Mouse (Mus musculus) MEL-GATA-1-ER (cell line): ENCODE results near the gene Slc25a13.

Experiments used
- DNase-seq: peaks from one replicate; pipeline ENCODE4 v3.0.0-alpha.2; 2012; ENCODE audit warnings: low read depth; ENCODE audit errors: extremely low read depth

The Slc25a13 gene

DNA sequence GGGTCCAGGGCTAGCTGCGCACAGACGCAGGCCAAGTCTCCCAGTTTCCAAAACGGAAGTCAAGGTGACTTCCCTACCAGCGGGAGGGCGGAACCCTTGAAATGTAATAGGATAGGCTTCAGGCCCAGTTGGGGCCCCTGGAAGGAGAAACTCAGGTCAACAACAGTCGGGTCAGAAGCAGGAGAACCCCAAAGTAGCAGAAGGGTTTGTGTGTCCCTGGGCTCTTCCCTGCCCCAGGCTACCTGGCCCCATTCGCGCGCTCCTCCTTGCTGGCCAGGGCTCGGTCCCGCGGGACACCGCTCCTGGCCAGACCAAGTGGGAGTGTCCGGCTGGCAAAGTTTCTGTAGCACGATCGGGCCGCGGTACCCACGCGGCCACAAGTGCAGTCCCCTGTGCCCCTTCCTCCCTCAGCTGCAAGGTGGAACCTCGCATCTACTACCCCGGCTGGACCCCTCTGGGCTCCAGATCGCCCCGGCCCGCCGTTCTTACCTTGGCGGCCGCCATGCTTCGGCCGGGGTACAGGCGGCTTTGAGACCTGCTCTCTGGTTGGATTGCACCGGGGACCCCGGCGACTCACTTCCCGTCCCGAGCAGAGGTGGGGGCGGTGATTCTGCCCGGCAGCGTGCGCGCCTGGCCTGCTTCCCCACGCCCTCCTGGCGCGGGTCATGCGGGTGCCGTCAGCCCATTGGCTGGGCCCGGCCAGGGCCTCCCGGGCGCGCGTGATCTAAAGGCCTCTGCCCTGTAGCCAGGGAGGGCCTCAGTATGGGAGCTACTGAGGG is at the start of gene Slc25a13:
Gene Slc25a13 (minus strand): TSS at position 667 of the 779 bp plus-strand sequence.
- DNase-seq, result peak; percentile 33

DNA sequence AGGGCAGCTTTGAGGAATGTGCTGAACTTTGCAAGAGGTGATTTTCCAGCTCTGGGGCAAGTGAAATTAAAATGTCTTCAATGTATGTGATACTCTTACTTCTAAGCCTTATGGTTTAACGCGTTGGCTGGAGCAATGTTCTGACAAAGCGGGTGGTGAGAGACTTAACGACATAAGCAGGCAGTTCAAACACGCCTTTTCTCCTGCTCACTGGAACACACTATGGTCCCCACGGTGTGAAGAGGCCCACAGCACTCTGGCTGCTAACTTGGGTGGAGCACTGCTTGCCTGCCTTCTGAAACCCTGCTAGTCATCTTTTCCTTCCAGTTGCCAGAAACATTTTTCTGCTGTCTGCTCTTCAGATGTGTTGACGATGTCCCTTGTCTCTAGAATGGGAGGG is 48.8 kb upstream of the Slc25a13 start:
- no peak for DNase-seq

DNA sequence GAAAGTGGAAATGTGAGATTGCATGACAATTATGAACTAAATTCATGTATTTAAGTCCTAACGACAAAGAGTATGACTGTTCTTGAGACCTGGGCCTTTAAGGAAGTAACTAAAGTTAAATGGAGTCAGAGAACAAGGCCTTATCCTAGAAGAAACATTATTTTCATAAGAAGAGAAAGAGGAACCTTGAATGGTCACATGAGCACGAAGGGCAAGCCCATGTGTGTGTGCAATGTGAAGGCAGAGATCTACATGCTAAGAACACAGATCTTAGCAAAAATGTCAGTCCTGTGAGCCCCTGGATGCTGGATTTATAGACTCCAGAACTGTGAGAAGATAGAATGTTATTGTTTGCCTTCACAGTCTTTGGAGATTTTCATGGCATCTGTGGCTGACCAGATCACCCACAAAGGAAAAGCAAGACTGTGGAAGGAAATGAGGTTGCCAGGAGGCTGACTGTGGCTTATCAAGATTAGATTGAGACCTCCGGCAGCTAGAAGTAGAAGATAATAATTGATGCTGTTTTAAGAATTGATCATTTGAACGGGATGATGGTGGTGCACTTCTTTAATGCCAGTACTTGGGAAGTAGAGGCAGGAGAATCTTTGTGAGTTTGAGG is 46.4 kb upstream of the Slc25a13 start:
- no peak for DNase-seq

DNA sequence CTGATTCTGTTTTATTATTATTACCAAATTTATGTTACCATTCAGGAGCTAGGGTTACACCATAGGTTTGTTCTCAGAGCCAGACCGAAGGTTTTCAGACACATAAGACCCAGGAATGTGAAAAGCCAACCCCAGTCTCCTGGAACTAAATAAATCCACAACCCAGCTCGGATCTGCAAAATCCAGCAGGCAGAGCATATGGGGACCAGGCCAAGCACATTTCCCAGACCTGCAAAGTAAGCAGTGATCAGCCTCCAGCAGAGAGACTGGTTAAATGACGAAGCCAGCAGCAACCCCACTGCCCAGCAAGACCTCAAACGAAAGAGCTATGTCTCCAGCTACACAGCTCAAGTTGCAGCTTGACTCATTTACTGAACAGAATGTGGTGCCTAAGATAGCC is 43.9 kb upstream of the Slc25a13 start:
- no peak for DNase-seq

DNA sequence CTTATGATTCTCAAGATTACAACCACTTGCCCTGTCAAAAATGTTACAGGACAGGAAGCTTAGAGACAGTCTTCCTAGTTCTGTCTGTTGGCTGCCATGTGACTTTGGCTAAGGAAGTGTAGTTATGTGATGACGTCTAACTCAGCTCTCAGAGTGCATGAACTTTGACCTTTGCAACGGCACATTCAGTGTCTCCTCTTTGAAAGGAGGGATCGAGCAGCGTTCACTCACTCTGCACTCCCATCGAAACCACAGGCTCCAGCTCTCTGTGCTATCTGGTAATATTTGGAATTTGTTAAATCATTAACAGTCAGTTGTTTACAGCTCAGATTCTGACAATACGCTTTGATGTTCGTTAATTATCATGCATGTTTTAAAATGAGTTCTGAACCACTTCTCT is 31.5 kb upstream of the Slc25a13 start:
- DNase-seq, result no peak

- no peak for DNase-seq
Measured at GRCm38 (mm10) chr6:6243828-6244227, 26.9 kb upstream of the Slc25a13 start.

GRCm38 (mm10) chr6:6242114-6242513 is 25.1 kb upstream of the Slc25a13 start:
- no peak for DNase-seq

GRCm38 (mm10) chr6:6236788-6237298 is 19.9 kb upstream of the Slc25a13 start:
- DNase-seq, result no peak

DNA sequence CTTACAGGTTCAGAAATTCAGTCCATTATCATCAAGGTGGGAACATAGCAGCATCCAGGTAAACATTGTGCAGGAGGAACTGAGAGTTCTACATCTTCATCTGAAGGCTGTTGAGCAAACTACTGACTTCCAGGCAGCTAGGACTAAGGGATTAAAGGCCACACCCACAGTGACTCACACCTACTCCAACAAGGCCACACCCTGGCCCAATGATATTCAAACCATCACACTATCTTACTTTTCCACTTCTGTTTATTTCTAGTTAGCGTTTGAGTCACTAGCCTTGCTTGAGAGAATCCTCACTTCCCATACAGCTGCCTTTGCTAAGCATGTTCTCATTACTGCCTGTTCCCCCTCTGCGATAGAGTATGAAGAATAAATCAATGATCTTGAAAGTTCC is 13.3 kb upstream of the Slc25a13 start:
- DNase-seq, result no peak

GRCm38 (mm10) chr6:6222721-6223120 is 5.7 kb upstream of the Slc25a13 start:
- no peak for DNase-seq

DNA sequence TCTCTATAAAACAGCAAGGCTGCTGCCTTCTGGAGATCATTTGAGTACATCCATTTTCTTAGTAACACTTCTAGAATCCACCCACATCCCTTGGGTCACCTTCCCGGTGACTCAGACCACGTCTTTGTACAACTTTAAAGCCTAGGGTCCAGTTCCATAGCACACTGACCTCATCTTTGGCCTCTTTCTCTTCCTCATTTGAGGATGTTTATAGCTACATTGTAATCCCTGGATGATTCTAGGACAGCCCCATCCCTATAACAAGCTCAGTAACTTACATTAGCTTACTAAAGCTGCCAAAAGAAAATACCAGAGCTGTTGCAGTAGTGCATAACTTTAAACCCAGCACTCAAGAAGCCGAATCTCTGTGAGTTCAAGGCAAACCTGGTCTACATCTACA is 3.6 kb upstream of the Slc25a13 start:
- no peak for DNase-seq

- DNase-seq, result no peak
Measured at GRCm38 (mm10) chr6:6219661-6220370, 2.8 kb upstream of the Slc25a13 start.

DNA sequence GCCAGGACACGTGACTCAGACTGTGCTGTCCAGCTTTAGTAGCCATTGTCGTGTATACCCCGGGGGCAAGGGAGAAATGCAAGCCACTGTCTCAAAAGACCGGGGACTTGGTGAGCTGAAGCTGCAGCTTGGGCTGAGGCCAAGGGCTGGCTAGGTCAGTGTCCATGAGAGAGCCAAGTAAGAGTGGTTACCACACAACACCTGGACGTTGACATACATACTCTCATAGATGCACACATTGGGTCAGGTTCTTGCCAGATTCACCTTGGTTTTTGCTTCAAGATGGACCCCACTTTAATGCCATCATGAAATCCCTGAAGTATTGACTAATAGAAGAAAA is 283 bp upstream of the Slc25a13 start:
- DNase-seq, result no peak

- no peak for DNase-seq
Measured at GRCm38 (mm10) chr6:6216120-6216506, 860 bp downstream of the Slc25a13 start.

DNA sequence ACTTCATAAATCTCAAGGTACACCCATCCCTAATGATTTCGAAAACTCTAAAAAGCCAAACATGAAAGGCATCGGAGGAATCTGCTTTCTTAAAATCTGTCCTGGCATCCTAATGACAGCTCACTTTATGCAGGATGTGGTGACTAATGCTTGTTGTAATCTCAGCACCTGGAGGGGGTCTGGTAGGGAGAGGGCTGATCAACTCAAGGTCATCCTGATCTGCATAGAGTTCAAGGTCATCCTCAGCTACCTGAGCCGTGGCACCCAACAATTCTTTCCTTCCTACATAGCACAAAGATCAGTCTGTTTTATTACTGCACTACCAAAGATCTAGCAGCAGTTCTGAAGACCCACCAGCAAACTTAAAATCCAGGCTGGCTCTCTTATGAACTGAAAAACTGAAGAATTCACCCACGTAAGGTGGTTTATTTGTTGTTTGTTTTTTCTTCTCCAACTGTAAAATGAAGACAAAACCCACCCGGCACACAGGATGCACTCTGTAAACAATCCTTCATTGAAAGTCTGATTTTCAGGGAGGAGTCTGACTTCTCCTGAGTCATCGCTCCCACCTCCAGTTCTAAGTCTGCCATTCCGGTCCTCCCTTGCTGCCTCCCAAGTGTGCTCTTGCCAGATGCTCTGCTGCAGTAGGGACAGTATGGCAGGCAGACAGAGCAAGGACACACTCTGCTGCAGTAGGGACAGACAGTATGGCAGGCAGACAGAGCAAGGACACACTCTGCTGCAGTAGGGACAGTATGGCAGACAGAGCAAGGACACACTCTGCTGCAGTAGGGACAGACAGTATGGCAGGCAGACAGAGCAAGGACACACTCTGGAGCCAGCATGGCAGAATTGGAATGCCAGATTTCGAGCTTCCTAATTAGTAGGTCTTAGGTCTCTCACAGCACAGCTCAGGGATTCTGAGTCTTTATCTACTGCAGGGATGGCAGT is 4.3 kb downstream of the Slc25a13 start:
- DNase-seq, result no peak

DNA sequence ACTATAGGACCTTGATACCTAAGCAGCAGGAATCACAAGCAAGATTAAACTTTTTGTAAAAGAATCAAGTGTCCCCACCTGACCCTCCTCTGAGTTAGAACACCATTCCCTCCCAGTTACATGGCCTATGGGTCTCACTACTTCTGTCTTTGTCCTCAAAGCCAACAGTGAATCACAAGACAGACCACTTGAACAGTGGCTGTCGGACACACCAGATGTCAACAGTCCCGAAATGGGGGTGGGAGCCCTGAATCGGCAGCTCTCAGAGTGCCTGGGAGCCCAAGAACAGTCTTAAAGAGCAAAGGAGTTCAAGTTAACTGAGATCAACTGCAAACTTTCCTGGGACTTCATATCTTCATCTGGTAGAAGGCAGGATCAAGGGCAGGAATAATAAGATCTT is 5.0 kb downstream of the Slc25a13 start:
- no peak for DNase-seq

DNA sequence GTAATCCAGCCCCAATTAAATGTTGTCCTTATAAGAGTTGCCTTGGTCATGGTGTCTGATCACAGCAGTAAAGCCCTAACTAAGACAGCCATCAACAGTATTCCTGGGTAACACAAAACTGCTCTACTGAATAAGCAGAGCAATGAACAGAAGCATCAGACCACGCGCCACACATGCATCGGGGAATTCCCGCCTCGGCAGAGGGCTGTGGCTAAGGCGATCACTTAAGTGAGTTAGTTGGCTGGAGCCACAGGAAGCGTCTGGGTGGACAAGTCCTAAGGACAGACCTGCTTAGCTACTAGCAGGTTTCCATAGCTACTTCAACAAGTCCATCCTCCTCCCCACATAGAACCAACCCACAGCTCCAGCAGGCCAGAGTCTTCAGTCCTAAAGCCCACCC is 6.3 kb downstream of the Slc25a13 start:
- no peak for DNase-seq

DNA sequence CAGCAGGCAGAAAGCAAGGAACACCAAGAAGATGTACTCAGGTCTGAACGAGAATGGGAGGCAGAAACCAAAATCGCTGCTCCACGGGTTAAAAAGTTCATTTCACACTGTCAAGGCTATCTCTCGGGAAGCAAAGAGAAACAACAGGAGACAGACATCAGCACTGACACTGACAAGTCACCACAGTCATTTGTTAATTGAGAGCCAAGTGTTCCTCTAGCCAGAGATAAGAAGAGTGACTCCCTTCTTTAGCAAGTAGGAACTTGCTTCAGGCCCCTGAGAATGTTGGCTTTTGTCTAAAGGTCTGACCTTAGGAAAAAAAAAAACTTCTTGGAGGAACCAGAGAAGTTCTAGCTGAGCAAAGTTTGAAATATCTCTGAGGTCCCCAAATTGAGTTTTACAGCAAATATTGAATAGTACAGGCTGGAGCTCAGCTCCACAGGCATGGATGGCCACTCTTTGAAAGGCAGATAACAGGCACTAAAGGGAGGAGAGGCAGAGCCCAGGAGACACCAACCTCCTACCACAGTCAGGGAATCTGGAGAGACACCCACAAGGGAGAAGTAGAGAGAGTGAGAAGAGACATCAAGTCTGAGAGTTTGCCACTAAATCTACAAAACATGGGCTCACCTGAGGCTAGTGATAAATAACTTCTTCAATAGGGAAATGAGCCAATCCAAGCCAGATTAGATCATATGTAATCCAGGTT is 8.5 kb downstream of the Slc25a13 start:
- peak; percentile 35 for DNase-seq

GRCm38 (mm10) chr6:6207836-6208235 is 9.1 kb downstream of the Slc25a13 start:
- DNase-seq, result no peak

- DNase-seq, result no peak
Measured at GRCm38 (mm10) chr6:6207395-6207794, 9.6 kb downstream of the Slc25a13 start.
